Mouse (Mus musculus) fibroblast of lung, adult 2 months (primary cell): ENCODE data around the gene Ptpru.

Experiments used
- DNase-seq: peaks from one replicate; pipeline ENCODE4 v3.0.0-alpha.2; 2011; ENCODE audit warnings: low read depth

Gene Ptpru

DNA sequence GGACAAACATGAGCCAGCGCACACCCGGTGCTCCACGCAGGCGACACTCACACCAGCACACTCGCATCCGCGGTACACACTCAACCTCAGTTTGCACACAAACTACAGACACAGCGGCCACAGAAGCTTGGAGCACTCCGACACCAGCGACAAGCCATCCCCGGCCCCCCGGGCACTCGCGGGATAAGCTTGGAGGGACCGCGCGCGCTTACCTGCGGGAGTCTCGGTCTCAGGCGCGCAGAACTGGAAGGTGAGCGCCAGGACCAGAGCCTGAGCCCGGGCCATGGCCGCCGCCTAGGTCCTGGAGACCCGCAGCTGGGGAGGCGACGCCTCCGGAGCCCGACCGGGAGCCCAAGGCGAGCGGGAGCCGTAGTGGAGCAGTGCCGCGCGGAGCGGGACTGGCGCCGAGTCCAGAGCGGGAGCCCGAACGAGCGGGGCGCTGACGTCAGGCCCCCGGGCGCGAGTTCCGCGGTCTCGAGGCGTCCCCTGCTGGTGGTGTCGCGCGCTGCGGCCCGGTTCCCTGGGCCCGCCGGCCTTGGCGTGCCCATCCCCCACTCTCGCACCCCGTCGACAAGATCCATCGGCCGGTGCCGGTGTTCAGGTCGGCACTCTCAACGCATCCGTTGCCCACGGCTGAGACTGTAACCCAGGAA lies at the start of gene Ptpru:
Gene Ptpru (minus strand): TSS at position 417 of the 653 bp plus-strand sequence.
- DNase-seq, result no peak

DNA sequence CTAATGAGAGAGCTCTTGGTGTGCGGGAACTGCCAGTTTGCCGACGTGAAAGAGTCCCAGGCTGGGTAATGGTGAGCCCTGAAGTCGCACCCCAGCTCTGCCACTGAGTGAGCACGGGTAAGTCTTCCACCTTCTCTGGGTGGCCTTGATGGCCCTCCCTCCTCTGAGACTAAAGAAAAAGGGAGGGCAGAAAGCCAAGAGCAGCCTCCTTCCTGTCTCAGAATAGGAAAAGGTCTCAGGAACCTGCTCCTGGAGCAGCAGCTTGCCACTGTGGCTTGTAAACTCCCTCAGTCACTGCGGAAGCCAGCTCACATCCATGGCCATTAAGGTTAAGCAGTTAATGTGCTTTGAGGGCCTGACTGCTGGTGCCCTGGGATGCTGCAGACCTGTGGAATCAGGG lies 47.3 kb upstream of the Ptpru start:
- no peak for DNase-seq

- DNase-seq, result no peak
Measured at GRCm38 (mm10) chr4:131883571-131883970, 45.5 kb upstream of the Ptpru start.

DNA sequence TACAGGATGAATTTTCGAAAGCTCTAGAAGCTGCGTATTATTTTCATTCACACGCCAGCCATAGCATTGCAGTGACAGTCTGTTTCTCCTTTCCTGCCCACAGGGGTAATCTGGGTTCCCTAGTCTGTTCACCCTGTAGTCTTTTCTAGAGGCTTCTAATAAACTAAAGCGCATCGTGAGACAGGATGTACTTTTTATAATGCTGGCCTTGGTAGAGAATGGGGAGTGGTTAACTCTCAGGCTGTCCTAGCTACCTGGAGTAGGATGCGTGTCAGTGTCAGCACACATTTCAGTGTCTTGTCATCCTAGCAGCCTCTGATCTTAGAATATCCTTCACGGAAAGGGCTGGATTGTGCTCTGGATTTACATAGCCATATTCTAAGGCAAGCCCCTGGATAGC lies 43.2 kb upstream of the Ptpru start:
- DNase-seq, result no peak

DNA sequence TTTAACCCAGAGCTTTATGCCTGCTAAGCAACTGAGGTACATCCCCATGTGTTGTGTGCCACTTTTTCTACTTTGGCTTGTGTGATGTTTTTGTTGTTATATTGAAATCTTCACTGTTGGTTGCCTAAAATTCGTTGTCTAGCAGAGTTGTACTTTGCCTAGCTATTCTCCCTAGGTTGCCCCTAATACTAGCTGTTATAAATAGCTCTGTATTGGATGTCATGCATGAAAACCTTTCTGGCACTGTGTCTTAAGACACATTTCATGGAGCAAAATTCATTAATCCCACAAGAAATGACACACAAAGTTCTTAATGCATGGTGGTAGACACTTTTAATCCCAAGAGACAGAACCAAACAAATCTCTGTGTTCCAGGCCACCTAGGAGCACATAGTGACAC lies 41.6 kb upstream of the Ptpru start:
- no peak for DNase-seq

- no peak for DNase-seq
Measured at GRCm38 (mm10) chr4:131876836-131877235, 38.7 kb upstream of the Ptpru start.

DNA sequence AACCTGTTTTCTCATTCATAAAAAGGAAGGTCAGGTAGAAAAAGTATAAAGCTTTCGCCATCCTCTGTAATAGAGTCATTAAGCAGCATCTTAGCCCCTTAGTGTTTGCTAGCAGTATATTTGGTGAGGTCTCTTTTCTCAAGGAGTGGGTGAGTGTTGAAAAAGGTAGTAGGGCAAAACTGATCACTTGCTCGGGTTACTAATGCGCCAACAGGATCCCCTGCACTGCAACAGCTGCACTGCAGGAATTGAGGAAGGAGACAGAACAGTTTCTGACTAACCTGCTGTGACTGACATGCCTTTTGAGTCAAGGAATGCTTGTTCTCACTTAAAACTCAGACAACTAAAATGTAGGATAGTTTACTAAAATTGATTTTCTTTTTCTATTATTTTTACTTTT lies 37.2 kb upstream of the Ptpru start:
- no peak for DNase-seq

DNA sequence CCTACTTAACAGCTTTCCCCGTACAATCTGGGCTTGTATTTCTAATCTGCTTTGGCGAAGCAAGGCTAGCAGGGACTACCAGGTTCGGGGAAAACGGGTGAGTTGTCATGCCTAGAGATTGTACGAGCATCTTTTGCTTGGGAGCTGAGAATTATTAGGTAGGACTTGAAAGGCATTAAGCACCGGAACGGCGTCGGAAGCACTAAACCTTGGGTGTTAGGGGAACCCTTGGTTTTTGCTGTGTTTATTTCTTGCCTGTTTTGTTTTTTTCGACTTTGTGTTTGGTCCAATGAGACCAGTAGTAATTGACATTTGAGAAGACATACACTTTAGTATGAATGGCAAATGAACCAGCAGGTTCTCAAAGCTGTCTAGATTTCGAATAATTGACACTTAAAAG lies 36.5 kb upstream of the Ptpru start:
- no peak for DNase-seq

DNA sequence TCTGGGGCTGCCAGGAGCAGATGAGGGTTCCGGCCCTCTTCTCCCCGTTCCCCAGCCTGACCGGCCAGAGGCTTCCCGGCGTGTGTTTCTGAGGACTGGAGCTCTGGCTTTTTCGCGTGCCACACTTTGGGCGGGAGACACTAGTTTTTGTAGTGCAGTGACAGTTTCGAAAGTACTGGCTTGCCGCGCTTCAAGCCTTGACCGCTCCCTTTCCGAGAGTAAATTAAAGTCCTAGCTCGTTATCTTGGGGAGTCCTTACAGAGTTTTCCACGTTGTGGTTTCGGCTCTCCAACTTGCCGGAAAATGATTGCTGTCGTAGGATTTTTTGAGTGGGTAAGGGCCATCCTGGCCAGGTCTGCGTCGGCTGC lies 36.1 kb upstream of the Ptpru start:
- no peak for DNase-seq

DNA sequence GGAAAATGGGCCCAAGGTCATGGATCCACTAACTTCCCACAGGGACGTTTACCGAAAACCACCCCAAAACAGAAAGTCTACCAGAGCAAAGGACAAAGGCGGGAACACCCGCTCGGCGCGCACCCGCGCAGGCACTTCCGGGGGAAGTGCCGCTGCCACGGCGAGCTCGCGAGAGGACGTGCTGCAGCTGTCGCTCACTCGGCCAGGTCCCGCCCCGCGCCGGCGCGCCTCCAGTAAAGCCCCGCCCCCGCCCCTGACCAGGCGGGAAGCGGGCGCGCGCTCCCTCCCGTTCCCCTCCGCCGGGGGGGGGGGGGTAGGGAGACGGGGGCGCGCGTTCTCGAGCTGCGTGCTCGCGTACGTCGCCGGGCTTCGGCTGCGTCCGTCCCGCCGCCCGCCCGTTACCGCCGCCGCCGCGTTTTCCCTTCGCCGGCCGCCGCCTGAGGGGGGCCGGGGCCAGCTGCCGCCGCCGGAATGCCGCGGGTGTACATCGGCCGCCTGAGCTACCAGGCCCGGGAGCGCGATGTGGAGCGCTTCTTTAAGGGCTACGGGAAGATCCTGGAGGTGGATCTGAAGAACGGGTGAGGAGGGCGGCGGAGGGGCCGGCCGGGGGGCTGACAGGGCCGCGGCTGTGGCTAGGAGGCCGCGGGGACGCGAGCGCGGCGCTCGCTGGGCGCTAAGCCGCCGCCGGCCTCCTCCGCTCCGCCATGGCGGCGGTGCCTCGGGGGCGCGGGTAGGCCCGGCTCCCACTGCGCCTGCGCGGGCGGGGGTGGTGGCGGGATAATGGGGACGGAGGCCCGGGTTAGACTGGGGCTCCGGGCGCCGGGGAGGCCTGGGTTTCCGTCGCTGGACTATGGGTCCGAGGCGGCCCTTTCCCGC lies 35.4 kb upstream of the Ptpru start, which contains the start of gene Srsf4:
Gene Srsf4 (plus strand): TSS at position 325 of the 876 bp plus-strand sequence.
- DNase-seq, result peak; percentile 71

GRCm38 (mm10) chr4:131872672-131873292 lies 34.7 kb upstream of the Ptpru start:
- DNase-seq, result no peak

- no peak for DNase-seq
Measured at GRCm38 (mm10) chr4:131861341-131861739, 23.3 kb upstream of the Ptpru start.

GRCm38 (mm10) chr4:131860492-131861340 lies 22.6 kb upstream of the Ptpru start:
- no peak for DNase-seq

GRCm38 (mm10) chr4:131854950-131855349 lies 16.9 kb upstream of the Ptpru start:
- no peak for DNase-seq

DNA sequence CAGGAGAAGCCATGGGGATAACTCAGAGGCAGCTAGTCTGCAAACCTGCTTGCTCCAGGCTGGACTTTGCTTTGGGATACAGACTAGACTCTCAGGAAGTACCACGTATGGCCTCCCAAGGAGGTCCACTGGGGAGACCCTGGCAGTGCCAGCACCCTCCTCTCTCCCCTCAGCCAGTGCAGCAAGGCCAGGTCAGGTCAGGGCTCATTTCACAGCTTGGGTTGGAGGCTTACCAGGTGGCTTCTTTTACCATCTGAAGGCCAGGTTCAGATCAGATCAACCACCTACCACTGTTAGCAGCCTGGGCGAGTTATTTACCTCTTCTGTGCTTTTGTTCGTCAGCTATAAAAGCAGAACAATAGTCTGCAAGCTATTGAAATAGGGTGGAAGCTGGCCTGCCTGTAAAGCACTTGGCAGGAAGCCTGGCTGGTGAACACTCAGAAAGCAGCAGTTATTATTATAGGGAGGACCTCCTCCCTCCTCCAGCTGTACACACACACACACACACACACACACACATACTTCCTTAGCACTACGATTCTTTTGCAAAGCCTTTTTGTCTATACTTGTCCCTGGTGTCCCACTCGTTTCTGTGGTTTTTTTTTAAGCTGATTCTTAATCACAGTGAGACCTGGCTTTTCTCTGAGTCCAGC lies 12.0 kb upstream of the Ptpru start:
- no peak for DNase-seq

DNA sequence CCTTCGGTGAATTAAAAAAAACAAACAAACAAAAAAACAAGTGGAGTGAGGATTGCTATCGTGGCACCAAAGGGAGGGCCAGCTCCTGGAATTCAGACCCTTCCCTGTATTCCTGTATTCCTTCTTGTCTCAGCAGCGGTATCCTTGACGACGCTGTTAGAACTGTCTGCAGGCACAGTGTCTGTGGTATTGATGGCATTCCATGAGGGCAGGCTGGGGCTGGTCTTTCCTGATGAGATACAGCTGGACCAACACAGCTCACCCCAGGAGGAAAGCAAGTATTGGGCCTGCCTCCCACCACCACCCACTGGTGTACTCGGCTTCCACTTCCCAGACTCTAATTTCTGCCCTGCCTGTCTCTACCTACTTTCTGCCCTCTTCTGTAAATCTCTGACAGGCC lies 10.0 kb upstream of the Ptpru start:
- DNase-seq, result no peak

GRCm38 (mm10) chr4:131845991-131846778 lies 8.1 kb upstream of the Ptpru start:
- DNase-seq, result no peak

DNA sequence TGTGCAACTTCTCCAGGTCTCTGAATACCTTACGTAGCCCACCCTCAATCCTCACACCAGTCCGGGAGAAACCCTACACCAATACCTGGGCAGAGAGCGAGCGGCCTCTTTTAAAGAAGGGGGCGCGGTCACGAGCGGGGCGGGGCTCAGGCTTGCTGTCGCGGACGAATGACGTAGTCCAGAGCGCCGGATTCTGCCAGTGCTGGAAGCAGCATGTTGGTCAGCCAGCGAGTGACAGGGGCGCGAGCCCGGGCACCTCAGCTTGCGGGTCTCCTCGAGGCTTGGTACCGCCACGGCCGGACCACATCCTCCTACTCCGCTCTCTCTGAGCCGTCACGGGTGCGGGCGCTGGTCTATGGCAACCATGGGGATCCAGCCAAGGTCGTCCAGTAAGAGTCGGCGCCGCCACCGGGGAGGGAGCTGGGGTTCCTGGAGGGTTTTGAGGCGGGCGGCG lies 5.2 kb upstream of the Ptpru start, which contains the start of gene Mecr:
Gene Mecr (plus strand): TSS at position 181 of the 454 bp plus-strand sequence.
- peak; percentile 56 for DNase-seq

- no peak for DNase-seq
Measured at GRCm38 (mm10) chr4:131836891-131837491, 1.1 kb downstream of the Ptpru start.

GRCm38 (mm10) chr4:131836351-131836881 lies 1.7 kb downstream of the Ptpru start:
- DNase-seq, result no peak
